Mouse (Mus musculus) heart, embryonic 12.5 days (tissue): ENCODE data around the gene Ilf3. TPM values are rescaled to one million over a fixed set of nuclear protein-coding genes. Genes with fewer than 3 reads are reported as not detected.

ENCODE experiments used
- ATAC-seq: fragments of 200-750 bp; cut with Nextera tagmentation; 2 replicates; pipeline ENCODE4 v1.8.0; 2017; ENCODE audit warnings: moderate TSS enrichment, moderate library complexity; ENCODE audit not compliant: insufficient number of reproducible peaks, low FRiP score
- H3K27ac ChIP-seq: fragments of 300-500 bp; sonication (generic); 2 replicates; pipeline ENCODE4 v1.5.1; 2016; ENCODE audit warnings: mild to moderate bottlenecking, moderate library complexity; ENCODE audit not compliant: poor library complexity, severe bottlenecking
- H3K27me3 ChIP-seq: fragments of 300-500 bp; sonication (generic); replicated peaks from 2 replicates; pipeline ENCODE4 v1.6.1; 2016; ENCODE audit warnings: mild to moderate bottlenecking, moderate library complexity
- H3K36me3 ChIP-seq: fragments of 300-500 bp; sonication (generic); 2 replicates; pipeline ENCODE4 v1.6.1; 2016; ENCODE audit warnings: mild to moderate bottlenecking, moderate library complexity
- H3K4me1 ChIP-seq: fragments of 300-500 bp; sonication (generic); replicated peaks from 2 replicates; pipeline ENCODE4 v1.6.1; 2016; ENCODE audit warnings: mild to moderate bottlenecking
- H3K4me2 ChIP-seq: fragments of 300-500 bp; sonication (generic); 2 replicates; pipeline ENCODE4 v1.6.1; 2016; ENCODE audit warnings: mild to moderate bottlenecking, moderate library complexity
- H3K4me3 ChIP-seq: fragments of 300-500 bp; sonication (generic); 2 replicates; pipeline ENCODE4 v1.5.1; 2016; ENCODE audit warnings: mild to moderate bottlenecking
- H3K9ac ChIP-seq: fragments of 300-500 bp; sonication (generic); 2 replicates; pipeline ENCODE4 v1.6.1; 2016; ENCODE audit warnings: mild to moderate bottlenecking, moderate library complexity
- H3K9me3 ChIP-seq: fragments of 300-500 bp; sonication (generic); replicated peaks from 2 replicates; pipeline ENCODE4 v1.6.1; 2016; ENCODE audit warnings: mild to moderate bottlenecking, moderate library complexity
- WGBS: fragments of 180-500 bp; shearing (Covaris S2); methylation state at CpG from one replicate; pipeline ENCODE4 v1.1.7; 2016; 5-methylcytosine and 5-hydroxymethylcytosine counted together
- polyA plus RNA-seq: library from polyadenylated mRNA; unstranded; fragments of >200 nt; fragmentation: Nextera tagmentation; extraction: Ambion mirVana; gene quantifications from 2 replicates; pipeline ENCODE4 v1.2.1, GENCODE M21; 2016

Ilf3 gene
- polyA plus RNA-seq, 1 experiment from 2014 or later = 139 TPM

DNA sequence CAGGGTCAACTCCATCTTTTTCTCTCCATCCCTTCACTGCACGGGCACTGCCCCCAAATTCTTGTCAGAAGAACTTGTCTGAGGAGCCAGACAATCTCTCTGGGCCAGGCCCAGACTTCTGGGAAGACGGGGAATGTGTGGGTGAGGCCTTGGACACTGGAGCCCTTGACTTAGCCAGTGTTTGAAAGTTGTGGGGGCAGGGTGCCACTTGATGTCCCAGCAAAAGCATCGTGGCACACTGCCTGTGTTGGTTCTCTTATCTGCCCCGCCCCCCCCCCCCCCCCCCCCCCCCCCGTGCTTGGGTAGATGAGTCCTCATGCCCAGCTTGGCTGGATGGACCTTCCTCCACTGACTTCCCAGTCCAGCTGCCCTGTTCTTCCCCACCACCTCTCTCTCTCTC, 38.6 kb upstream of the Ilf3 start:
- Histone ChIP-seq H3K4me2 (no peak overlapping the region), H3K36me3 (peaks cover 15% of the 10 kb centered on the region), H3K9ac (no peak overlapping the region), H3K27ac (peak overlapping the region; percentile 53), H3K27me3 (no peaks in the 10 kb centered on the region), H3K9me3 (no peaks in the 10 kb centered on the region), H3K4me1 (peaks cover 62% of the 10 kb centered on the region), H3K4me3 (no peak overlapping the region)
- 22% methylated on average over 4 of the region's 5 CpGs for WGBS
- ATAC-seq = no peak

DNA sequence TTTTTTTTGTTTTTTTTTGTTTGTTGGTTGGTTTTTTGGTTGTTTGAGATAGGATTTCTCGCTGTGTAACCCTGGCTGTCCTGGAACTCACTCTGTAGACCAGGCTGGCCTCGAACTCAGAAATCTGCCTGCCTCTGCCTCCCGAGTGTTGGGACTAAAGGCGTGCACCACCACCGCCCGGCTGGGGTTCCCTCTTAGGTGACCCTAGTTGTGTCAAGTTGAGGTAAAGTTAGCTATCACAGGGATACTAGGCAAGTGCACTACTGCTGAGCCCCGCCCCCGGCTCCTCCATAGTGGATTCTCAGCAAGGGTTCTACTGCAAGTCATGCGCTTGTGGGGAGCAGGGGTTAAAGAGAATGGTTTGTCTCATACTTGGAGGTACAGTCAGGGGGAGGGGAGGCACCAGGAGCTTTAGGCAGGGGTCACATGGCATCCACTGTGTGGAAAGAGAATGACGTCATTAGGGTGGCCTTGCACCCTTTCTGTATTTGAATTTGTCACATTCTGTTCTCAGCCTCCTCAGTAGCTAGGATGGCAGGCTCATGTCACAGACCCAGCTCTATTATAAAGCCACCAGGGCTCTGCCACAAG, 37.9 kb upstream of the Ilf3 start:
- Histone ChIP-seq H3K4me1 (peaks cover 58% of the 10 kb centered on the region), H3K36me3 (peaks cover 8% of the 10 kb centered on the region), H3K4me3 (no peak overlapping the region), H3K4me2 (0 out of 2 replicates have a peak overlapping the region, but pooled peaks have one; percentile 22), H3K9me3 (no peaks in the 10 kb centered on the region), H3K27me3 (no peaks in the 10 kb centered on the region), H3K9ac (no peak overlapping the region), H3K27ac (peak overlapping the region; percentile 74)
- WGBS = 90% methylated on average over 10 of the region's 10 CpGs
- no peak for ATAC-seq

- no peak overlapping the region for H3K4me3 ChIP-seq
- H3K36me3 ChIP-seq = no peaks in the 10 kb centered on the region
- H3K4me1 ChIP-seq = peaks cover 65% of the 10 kb centered on the region
- no peak for ATAC-seq
- whole genome bisulfite sequencing = 73% methylated on average over 12 of the region's 12 CpGs
- H3K27me3 ChIP-seq = no peaks in the 10 kb centered on the region
- H3K4me2 ChIP-seq = no peak overlapping the region
- 0 out of 2 replicates have a peak overlapping the region, but pooled peaks have one; percentile 5 for H3K27ac ChIP-seq
- no peaks in the 10 kb centered on the region for H3K9me3 ChIP-seq
- H3K9ac ChIP-seq = no peak overlapping the region
These were observed 36.1 kb upstream of the Ilf3 start for GRCm38 (mm10) chr9:21331365-21332140.

DNA sequence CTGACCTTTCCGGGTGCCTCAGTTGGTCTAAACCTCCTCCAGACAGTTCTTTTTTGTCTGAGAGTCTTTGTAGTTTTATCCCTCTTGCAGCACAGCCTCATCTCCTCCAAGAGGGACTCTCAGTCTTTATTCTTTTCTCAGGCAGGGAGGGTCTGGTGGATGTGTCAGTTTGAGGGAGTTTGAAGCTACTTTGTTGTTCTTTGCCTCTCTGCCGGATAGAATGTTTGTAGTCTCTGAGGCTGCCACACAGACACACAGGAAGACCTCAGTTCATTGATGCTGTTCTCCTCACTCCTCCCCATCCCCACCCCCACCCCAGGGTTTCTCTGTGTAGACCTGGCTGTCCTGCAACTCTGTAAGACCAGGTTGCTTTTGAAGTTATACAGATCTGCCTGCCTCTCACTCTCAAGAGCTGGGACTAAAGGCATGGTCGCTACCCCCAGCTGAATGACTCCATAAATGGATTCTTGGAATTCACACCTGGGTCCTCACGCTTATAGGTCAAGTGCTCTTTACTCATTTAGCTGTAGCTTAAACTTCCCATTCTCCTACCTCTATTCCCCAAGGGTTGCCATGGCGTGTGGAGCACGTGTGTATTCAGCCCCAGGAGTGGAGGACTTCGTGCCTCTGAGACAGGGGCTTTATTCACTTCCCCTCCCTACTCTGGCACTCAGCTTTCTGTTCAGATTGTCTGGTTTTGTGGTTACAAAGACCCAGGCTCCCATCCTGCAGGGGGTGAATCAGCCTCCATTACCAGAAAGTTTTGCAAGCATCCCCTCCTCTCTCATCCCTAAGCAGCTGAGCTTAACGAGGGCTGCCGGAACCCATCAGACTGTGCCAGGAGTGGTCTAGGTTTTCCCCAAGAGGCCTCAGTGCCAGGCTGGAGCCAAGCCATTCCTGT, 35.3 kb upstream of the Ilf3 start:
- H3K27me3 ChIP-seq = no peaks in the 10 kb centered on the region
- H3K27ac ChIP-seq = no peak overlapping the region
- ATAC-seq = no peak
- no peaks in the 10 kb centered on the region for H3K9me3 ChIP-seq
- no peaks in the 10 kb centered on the region for H3K36me3 ChIP-seq
- H3K9ac ChIP-seq = 0 out of 2 replicates have a peak overlapping the region, but pooled peaks have one; percentile 1
- no peak overlapping the region for H3K4me2 ChIP-seq
- no peak overlapping the region for H3K4me3 ChIP-seq
- WGBS = 36% methylated on average over 9 of the region's 9 CpGs
- peaks cover 66% of the 10 kb centered on the region for H3K4me1 ChIP-seq

GRCm38 (mm10) chr9:21333523-21333922, 34.1 kb upstream of the Ilf3 start:
- no peak overlapping the region for H3K4me2 ChIP-seq
- ATAC-seq = no peak
- 90% methylated on average over 1 of the region's 1 CpGs for WGBS
- no peak overlapping the region for H3K27ac ChIP-seq
- H3K4me1 ChIP-seq = peaks cover 65% of the 10 kb centered on the region
- no peak overlapping the region for H3K4me3 ChIP-seq
- H3K9me3 ChIP-seq = no peaks in the 10 kb centered on the region
- H3K27me3 ChIP-seq = no peaks in the 10 kb centered on the region
- H3K9ac ChIP-seq = no peak overlapping the region
- no peaks in the 10 kb centered on the region for H3K36me3 ChIP-seq

DNA sequence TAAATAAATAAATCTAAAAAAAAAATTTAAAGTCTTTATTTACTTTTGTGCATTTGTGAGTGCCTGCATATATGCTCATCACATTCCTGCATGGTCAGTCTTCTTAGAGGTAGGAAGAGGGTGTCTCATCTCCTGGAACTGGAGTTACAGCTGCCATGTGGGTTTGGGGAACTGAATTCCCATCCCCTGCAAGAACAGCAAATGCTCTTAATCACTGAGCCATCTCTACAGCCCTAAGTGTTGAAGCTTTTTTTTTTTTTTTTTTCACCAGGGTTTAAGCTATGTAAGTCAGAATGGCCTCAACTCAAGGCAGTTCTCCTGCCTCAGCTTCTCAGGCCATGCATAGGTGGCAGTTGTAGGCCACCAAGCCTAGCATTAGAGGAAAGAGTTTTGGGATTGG, 32.9 kb upstream of the Ilf3 start:
- H3K4me3 ChIP-seq = no peak overlapping the region
- no peaks in the 10 kb centered on the region for H3K27me3 ChIP-seq
- ATAC-seq = no peak
- H3K27ac ChIP-seq = no peak overlapping the region
- H3K4me1 ChIP-seq = peaks cover 56% of the 10 kb centered on the region
- 0 out of 2 replicates have a peak, but pooled peaks cover 4% of the 10 kb centered on the region for H3K36me3 ChIP-seq
- no peak overlapping the region for H3K4me2 ChIP-seq
- H3K9me3 ChIP-seq = no peaks in the 10 kb centered on the region
- no peak overlapping the region for H3K9ac ChIP-seq

GRCm38 (mm10) chr9:21335391-21335790, 32.3 kb upstream of the Ilf3 start:
- Histone ChIP-seq H3K4me1 (peaks cover 53% of the 10 kb centered on the region), H3K4me2 (no peak overlapping the region), H3K9ac (no peak overlapping the region), H3K9me3 (no peaks in the 10 kb centered on the region), H3K27me3 (no peaks in the 10 kb centered on the region), H3K36me3 (0 out of 2 replicates have a peak, but pooled peaks cover 4% of the 10 kb centered on the region), H3K4me3 (no peak overlapping the region), H3K27ac (peak overlapping the region; percentile 19; the same call in 1 of the 2 replicates)
- no peak for ATAC-seq
- WGBS = 35% methylated on average over 4 of the region's 4 CpGs

GRCm38 (mm10) chr9:21336491-21336890, 31.2 kb upstream of the Ilf3 start:
- no peak for ATAC-seq
- peaks cover 10% of the 10 kb centered on the region; the same call in 1 of the 2 replicates for H3K36me3 ChIP-seq
- H3K4me1 ChIP-seq = peaks cover 54% of the 10 kb centered on the region
- H3K4me2 ChIP-seq = no peak overlapping the region
- H3K4me3 ChIP-seq = no peak overlapping the region
- no peak overlapping the region for H3K9ac ChIP-seq
- no peaks in the 10 kb centered on the region for H3K9me3 ChIP-seq
- 84% methylated on average over 8 of the region's 8 CpGs for WGBS
- H3K27ac ChIP-seq = no peak overlapping the region
- H3K27me3 ChIP-seq = no peaks in the 10 kb centered on the region

DNA sequence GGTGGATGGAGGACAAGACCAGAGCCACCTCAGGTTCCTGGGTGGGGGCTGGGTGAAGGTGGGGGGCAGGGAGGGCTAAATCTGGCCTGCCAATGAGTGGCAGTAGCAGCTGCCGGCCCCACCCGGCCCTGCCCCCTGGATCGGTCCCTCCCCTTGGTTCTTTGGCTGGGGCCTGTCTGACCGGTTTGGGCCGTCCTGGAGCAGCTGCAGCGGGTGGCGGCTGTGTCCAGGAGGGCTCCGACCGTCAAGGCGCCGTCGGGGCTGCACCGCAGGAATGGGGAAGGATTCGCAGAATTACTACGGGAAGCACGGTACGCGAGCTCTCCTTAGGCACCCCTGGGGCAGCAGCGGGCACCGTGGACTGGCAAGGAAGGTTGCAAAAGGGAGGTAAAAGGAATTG, 30.0 kb upstream of the Ilf3 start:
- H3K36me3 ChIP-seq = peaks cover 22% of the 10 kb centered on the region
- no peak overlapping the region for H3K27ac ChIP-seq
- H3K4me1 ChIP-seq = peaks cover 42% of the 10 kb centered on the region
- peak overlapping the region; percentile 69 for H3K4me2 ChIP-seq
- peak overlapping the region; percentile 43 for H3K4me3 ChIP-seq
- peak overlapping the region; percentile 73 for H3K9ac ChIP-seq
- WGBS = 17% methylated on average over 20 of the region's 20 CpGs
- ATAC-seq = peak; percentile 49; the same call in 1 of the 2 replicates
- no peaks in the 10 kb centered on the region for H3K9me3 ChIP-seq
- H3K27me3 ChIP-seq = no peaks in the 10 kb centered on the region

GRCm38 (mm10) chr9:21340411-21340810, 27.3 kb upstream of the Ilf3 start:
- H3K4me1 ChIP-seq = peaks cover 26% of the 10 kb centered on the region
- peak; percentile 24; the same call in 1 of the 2 replicates for ATAC-seq
- H3K9ac ChIP-seq = no peak overlapping the region
- no peaks in the 10 kb centered on the region for H3K27me3 ChIP-seq
- peaks cover 48% of the 10 kb centered on the region for H3K36me3 ChIP-seq
- H3K27ac ChIP-seq = no peak overlapping the region
- H3K9me3 ChIP-seq = no peaks in the 10 kb centered on the region
- no peak overlapping the region for H3K4me2 ChIP-seq
- no peak overlapping the region for H3K4me3 ChIP-seq
- WGBS = 49% methylated on average over 4 of the region's 4 CpGs
